Mouse (Mus musculus) midbrain, embryonic 10.5 days (tissue): Measurements from ENCODE around the gene Gm20388. TPM values are rescaled to one million over a fixed set of nuclear protein-coding genes. Genes with fewer than 3 reads are reported as not detected.

ENCODE experiments used
- DNase-seq: peaks from one replicate; pipeline ENCODE4 v3.0.0-alpha.2; 2017; ENCODE audit warnings: low spot score
- H3K27ac ChIP-seq: fragments of 300-500 bp; sonication (generic); replicated peaks from 2 replicates; pipeline ENCODE4 v1.5.1; 2016; ENCODE audit warnings: mild to moderate bottlenecking
- H3K27me3 ChIP-seq: fragments of 300-500 bp; sonication (generic); 2 replicates; pipeline ENCODE4 v1.6.1; 2016; ENCODE audit warnings: low read depth, mild to moderate bottlenecking; ENCODE audit not compliant: poor library complexity, severe bottlenecking
- H3K36me3 ChIP-seq: fragments of 300-500 bp; sonication (generic); 2 replicates; pipeline ENCODE4 v1.6.1; 2016; ENCODE audit warnings: mild to moderate bottlenecking, moderate library complexity
- H3K4me1 ChIP-seq: fragments of 300-500 bp; sonication (generic); 2 replicates; pipeline ENCODE4 v1.6.1; 2016
- H3K4me3 ChIP-seq: fragments of 300-500 bp; sonication (generic); 2 replicates; pipeline ENCODE4 v1.5.1; 2016; ENCODE audit warnings: mild to moderate bottlenecking, moderate library complexity
- H3K9me3 ChIP-seq: fragments of 300-500 bp; sonication (generic); replicated peaks from 2 replicates; pipeline ENCODE4 v1.6.1; 2016; ENCODE audit warnings: mild to moderate bottlenecking
- WGBS: fragments of 180-500 bp; shearing (Covaris S2); methylation state at CpG from one replicate; pipeline ENCODE4 v1.1.7; 2016; 5-methylcytosine and 5-hydroxymethylcytosine counted together
- polyA plus RNA-seq: library from polyadenylated mRNA; unstranded; fragments of >200 nt; fragmentation: Nextera tagmentation; extraction: Ambion mirVana; gene quantifications from 2 replicates; pipeline ENCODE4 v1.2.1, GENCODE M21; 2016

Gm20388 gene
- polyA plus RNA-seq, 1 experiment from 2014 or later = 7.1 TPM

GRCm38 (mm10) chr8:122954090-122954799 is 3043.6 kb downstream of the Gm20388 start:
- WGBS = 88% methylated on average over 3 of the region's 3 CpGs
- DNase-seq = no peak

GRCm38 (mm10) chr8:122955195-122955594 is 3044.6 kb downstream of the Gm20388 start:
- H3K9me3 ChIP-seq = no peaks in the 10 kb centered on the region
- H3K27ac ChIP-seq = no peak overlapping the region
- peaks cover 11% of the 10 kb centered on the region; the same call in 1 of the 2 replicates for H3K4me1 ChIP-seq
- no peaks in the 10 kb centered on the region for H3K36me3 ChIP-seq
- H3K4me3 ChIP-seq = no peak overlapping the region
- no peaks in the 10 kb centered on the region for H3K27me3 ChIP-seq
- DNase-seq = no peak

More at GRCm38 (mm10) chr8:122954090-122954799, 3043.6 kb downstream of the Gm20388 start:
- Histone ChIP-seq H3K9me3 (no peaks in the 10 kb centered on the region), H3K36me3 (no peaks in the 10 kb centered on the region), H3K27me3 (no peaks in the 10 kb centered on the region), H3K27ac (no peak overlapping the region), H3K4me1 (peaks cover 19% of the 10 kb centered on the region; the same call in 1 of the 2 replicates), H3K4me3 (no peak overlapping the region)

GRCm38 (mm10) chr8:122955997-122956396 is 3045.4 kb downstream of the Gm20388 start:
- Histone ChIP-seq H3K4me1 (peaks cover 16% of the 10 kb centered on the region), H3K27ac (no peak overlapping the region), H3K36me3 (no peaks in the 10 kb centered on the region), H3K27me3 (no peaks in the 10 kb centered on the region), H3K4me3 (no peak overlapping the region), H3K9me3 (no peaks in the 10 kb centered on the region)
- 96% methylated on average over 3 of the region's 3 CpGs for WGBS
- DNase-seq = no peak

- no peak overlapping the region for H3K4me3 ChIP-seq
- H3K9me3 ChIP-seq = no peaks in the 10 kb centered on the region
- H3K27ac ChIP-seq = no peak overlapping the region
- peaks cover 12% of the 10 kb centered on the region for H3K36me3 ChIP-seq
- H3K27me3 ChIP-seq = no peaks in the 10 kb centered on the region
- 93% methylated on average over 5 of the region's 5 CpGs for WGBS
- H3K4me1 ChIP-seq = peaks cover 26% of the 10 kb centered on the region
- no peak for DNase-seq
Measured at GRCm38 (mm10) chr8:122960323-122960722, 3049.7 kb downstream of the Gm20388 start.

GRCm38 (mm10) chr8:122960932-122961331 is 3050.3 kb downstream of the Gm20388 start:
- peaks cover 24% of the 10 kb centered on the region for H3K4me1 ChIP-seq
- H3K27ac ChIP-seq = no peak overlapping the region
- H3K27me3 ChIP-seq = no peaks in the 10 kb centered on the region
- H3K9me3 ChIP-seq = no peaks in the 10 kb centered on the region
- WGBS = 23% methylated on average over 1 of the region's 1 CpGs
- no peak for DNase-seq
- peaks cover 18% of the 10 kb centered on the region for H3K36me3 ChIP-seq
- H3K4me3 ChIP-seq = no peak overlapping the region

DNA sequence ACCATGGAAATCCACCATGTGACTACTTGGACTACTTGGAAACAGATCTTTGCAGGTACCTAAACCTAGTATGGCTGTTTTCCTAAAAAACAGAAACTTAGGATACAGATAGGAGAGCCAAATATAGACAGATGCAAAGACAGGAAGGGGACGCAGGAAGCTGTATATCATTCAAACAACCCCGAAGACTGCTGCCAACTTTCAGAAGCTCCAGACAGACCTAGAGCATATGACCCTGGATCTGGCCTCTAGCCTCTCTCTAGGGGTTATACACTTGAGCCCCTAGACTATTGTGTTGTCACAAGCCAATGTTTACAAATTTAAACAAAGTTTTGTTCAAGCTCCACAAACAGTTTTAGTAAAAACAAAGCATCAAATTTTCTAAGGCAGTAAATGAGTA is 3050.8 kb downstream of the Gm20388 start:
- H3K27me3 ChIP-seq = no peaks in the 10 kb centered on the region
- H3K27ac ChIP-seq = no peak overlapping the region
- no peaks in the 10 kb centered on the region for H3K9me3 ChIP-seq
- no peak for DNase-seq
- H3K4me3 ChIP-seq = no peak overlapping the region
- H3K4me1 ChIP-seq = peaks cover 23% of the 10 kb centered on the region
- H3K36me3 ChIP-seq = peaks cover 18% of the 10 kb centered on the region
- WGBS = 90% methylated on average over 2 of the region's 2 CpGs

- DNase-seq = no peak
- Histone ChIP-seq H3K4me3 (no peak overlapping the region), H3K27me3 (no peaks in the 10 kb centered on the region), H3K9me3 (no peaks in the 10 kb centered on the region), H3K27ac (no peak overlapping the region), H3K4me1 (peaks cover 20% of the 10 kb centered on the region), H3K36me3 (peaks cover 18% of the 10 kb centered on the region)
- 72% methylated on average over 5 of the region's 5 CpGs for WGBS
Measured at GRCm38 (mm10) chr8:122962046-122962445, 3051.4 kb downstream of the Gm20388 start.

DNA sequence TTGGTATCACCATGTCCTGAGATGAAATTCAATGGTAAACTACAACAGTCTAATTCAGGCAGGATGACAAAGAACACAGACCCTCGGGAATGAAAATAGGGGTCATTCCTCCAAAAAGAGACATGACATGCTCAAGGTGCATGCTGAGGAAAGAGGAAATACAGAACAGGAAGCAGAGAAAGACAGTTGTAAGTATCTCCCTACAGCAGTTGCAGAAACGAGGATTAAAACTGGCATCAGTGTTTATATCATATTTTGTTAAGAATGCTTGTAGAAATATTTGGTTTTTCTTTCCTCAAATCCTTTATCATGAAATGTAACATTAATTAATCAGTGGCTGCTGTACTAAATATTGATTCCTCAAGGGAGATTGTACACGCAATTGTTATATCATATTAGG is 3056.0 kb downstream of the Gm20388 start:
- WGBS = 89% methylated on average over 3 of the region's 3 CpGs
- 0 out of 2 replicates have a peak, but pooled peaks cover 2% of the 10 kb centered on the region for H3K9me3 ChIP-seq
- H3K27me3 ChIP-seq = no peaks in the 10 kb centered on the region
- H3K4me1 ChIP-seq = peaks cover 9% of the 10 kb centered on the region
- H3K4me3 ChIP-seq = no peak overlapping the region
- no peak for DNase-seq
- H3K36me3 ChIP-seq = peaks cover 58% of the 10 kb centered on the region
- no peak overlapping the region for H3K27ac ChIP-seq

DNA sequence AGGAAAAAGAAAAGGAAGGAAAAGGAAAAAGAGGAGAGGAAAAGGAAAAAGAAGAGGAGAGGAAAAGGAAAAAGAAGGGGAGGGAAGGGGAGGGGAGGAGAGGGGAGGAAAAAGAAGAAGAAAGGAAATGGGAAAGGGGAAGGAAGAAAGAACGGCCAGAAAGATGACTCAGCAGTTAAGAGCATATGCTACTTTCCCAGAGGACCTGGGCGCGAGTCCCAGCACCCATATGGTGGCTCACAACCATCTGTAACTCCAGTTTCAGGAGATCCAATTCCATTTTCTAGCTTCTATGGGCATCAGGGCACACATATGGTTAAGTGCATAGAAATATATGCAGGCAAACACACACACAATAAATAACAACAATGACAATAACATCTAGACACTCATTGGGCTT is 3057.5 kb downstream of the Gm20388 start:
- Histone ChIP-seq H3K9me3 (0 out of 2 replicates have a peak, but pooled peaks cover 2% of the 10 kb centered on the region), H3K27ac (no peak overlapping the region), H3K27me3 (no peaks in the 10 kb centered on the region), H3K4me3 (no peak overlapping the region), H3K4me1 (no peaks in the 10 kb centered on the region), H3K36me3 (peaks cover 68% of the 10 kb centered on the region)
- DNase-seq = no peak
- 90% methylated on average over 3 of the region's 3 CpGs for WGBS

DNA sequence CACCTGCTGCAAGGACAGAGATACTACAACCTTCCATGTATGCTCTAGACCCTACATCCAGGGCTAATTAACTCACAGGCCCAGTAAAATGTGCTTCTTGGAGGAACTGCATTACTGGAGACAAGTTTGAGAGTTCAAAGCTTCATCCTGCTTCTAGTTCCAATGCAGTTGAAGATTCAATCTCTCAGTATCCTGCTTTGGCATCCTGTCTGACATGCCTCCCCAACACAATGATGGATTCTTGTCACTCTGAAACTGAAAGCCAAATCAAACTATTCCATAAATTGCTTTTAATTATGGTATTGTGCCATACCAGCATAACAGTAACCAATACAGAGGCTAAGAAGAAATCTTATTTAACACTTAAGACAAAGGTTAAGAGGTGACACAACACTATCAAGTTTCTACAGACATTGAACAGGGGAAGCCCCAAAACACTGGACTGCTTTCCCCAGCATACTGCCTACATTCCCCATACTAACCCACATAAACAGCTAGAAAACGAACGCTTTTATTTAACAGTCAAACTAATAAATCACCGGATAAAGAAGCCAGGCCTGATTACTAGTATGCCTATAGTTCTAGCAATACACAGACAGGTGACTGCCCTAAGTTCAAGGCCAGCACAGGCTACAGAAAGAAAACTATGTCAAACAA is 3059.5 kb downstream of the Gm20388 start:
- no peak for DNase-seq
- no peaks in the 10 kb centered on the region for H3K4me1 ChIP-seq
- H3K36me3 ChIP-seq = peaks cover 70% of the 10 kb centered on the region
- 97% methylated on average over 3 of the region's 3 CpGs for WGBS
- 0 out of 2 replicates have a peak, but pooled peaks cover 2% of the 10 kb centered on the region for H3K9me3 ChIP-seq
- no peak overlapping the region for H3K27ac ChIP-seq
- H3K27me3 ChIP-seq = no peaks in the 10 kb centered on the region
- H3K4me3 ChIP-seq = no peak overlapping the region

GRCm38 (mm10) chr8:122976046-122976445 is 3065.4 kb downstream of the Gm20388 start:
- no peaks in the 10 kb centered on the region for H3K27me3 ChIP-seq
- no peak overlapping the region for H3K27ac ChIP-seq
- no peak for DNase-seq
- WGBS = 95% methylated on average over 4 of the region's 4 CpGs
- no peaks in the 10 kb centered on the region for H3K4me1 ChIP-seq
- H3K36me3 ChIP-seq = peaks cover 32% of the 10 kb centered on the region
- H3K4me3 ChIP-seq = no peak overlapping the region
- no peaks in the 10 kb centered on the region for H3K9me3 ChIP-seq

GRCm38 (mm10) chr8:122979424-122979823 is 3068.8 kb downstream of the Gm20388 start:
- 91% methylated on average over 3 of the region's 3 CpGs for WGBS
- Histone ChIP-seq H3K36me3 (peaks cover 6% of the 10 kb centered on the region), H3K4me3 (no peak overlapping the region), H3K27me3 (no peaks in the 10 kb centered on the region), H3K27ac (no peak overlapping the region), H3K4me1 (no peaks in the 10 kb centered on the region), H3K9me3 (no peaks in the 10 kb centered on the region)
- no peak for DNase-seq

- WGBS = 88% methylated on average over 10 of the region's 10 CpGs
- Histone ChIP-seq H3K27ac (no peak overlapping the region), H3K9me3 (no peaks in the 10 kb centered on the region), H3K4me1 (peaks cover 1% of the 10 kb centered on the region; the same call in 1 of the 2 replicates), H3K27me3 (no peaks in the 10 kb centered on the region), H3K4me3 (no peak overlapping the region), H3K36me3 (0 out of 2 replicates have a peak, but pooled peaks cover 2% of the 10 kb centered on the region)
- no peak for DNase-seq
Measured at GRCm38 (mm10) chr8:122979865-122980509, 3069.3 kb downstream of the Gm20388 start.
